Mouse (Mus musculus) liver, embryonic 15.5 days (tissue): ENCODE measurements around the gene Me1. TPM values are rescaled to one million over a fixed set of nuclear protein-coding genes. Genes with fewer than 3 reads are reported as not detected.

ENCODE experiments used
- ATAC-seq: fragments of 200-750 bp; cut with Nextera tagmentation; 2 replicates; pipeline ENCODE4 v1.8.0; 2017; ENCODE audit warnings: moderate number of reproducible peaks, mild to moderate bottlenecking, moderate library complexity; ENCODE audit not compliant: insufficient read depth
- H3K27ac ChIP-seq: fragments of 300-500 bp; sonication (generic); replicated peaks from 2 replicates; pipeline ENCODE4 v1.5.1; 2015; ENCODE audit warnings: mild to moderate bottlenecking, inconsistent platforms
- H3K27me3 ChIP-seq: fragments of 300-500 bp; sonication (generic); 2 replicates; pipeline ENCODE4 v1.6.1; 2015; ENCODE audit warnings: mild to moderate bottlenecking, inconsistent platforms
- H3K36me3 ChIP-seq: fragments of 300-500 bp; sonication (generic); replicated peaks from 2 replicates; pipeline ENCODE4 v1.6.1; 2015; ENCODE audit warnings: moderate library complexity, mild to moderate bottlenecking, inconsistent platforms
- H3K4me1 ChIP-seq: fragments of 300-500 bp; sonication (generic); replicated peaks from 2 replicates; pipeline ENCODE4 v1.6.1; 2015; ENCODE audit warnings: inconsistent platforms
- H3K4me2 ChIP-seq: fragments of 300-500 bp; sonication (generic); 2 replicates; pipeline ENCODE4 v1.6.1; 2015; ENCODE audit warnings: moderate library complexity, mild to moderate bottlenecking, inconsistent platforms
- H3K4me3 ChIP-seq: fragments of 300-500 bp; sonication (generic); replicated peaks from 2 replicates; pipeline ENCODE4 v1.5.1; 2015; ENCODE audit warnings: mild to moderate bottlenecking, inconsistent platforms
- H3K9ac ChIP-seq: fragments of 300-500 bp; sonication (generic); 2 replicates; pipeline ENCODE4 v1.6.1; 2015; ENCODE audit warnings: moderate library complexity, mild to moderate bottlenecking, inconsistent platforms
- H3K9me3 ChIP-seq: fragments of 300-500 bp; sonication (generic); replicated peaks from 2 replicates; pipeline ENCODE4 v1.6.1; 2016; ENCODE audit warnings: inconsistent platforms
- WGBS: fragments of 180-500 bp; shearing (Covaris S2); methylation state at CpG from one replicate; pipeline ENCODE4 v1.1.7; 2015; ENCODE audit warnings: mixed read lengths; ENCODE audit not compliant: insufficient replicate concordance; 5-methylcytosine and 5-hydroxymethylcytosine counted together
- polyA plus RNA-seq: library from polyadenylated mRNA; unstranded; fragments of >200 nt; fragmentation: Nextera tagmentation; extraction: Ambion mirVana; gene quantifications from 2 replicates; pipeline ENCODE4 v1.2.1, GENCODE M21; 2015

Gene Me1
- polyA plus RNA-seq, 1 experiment from 2014 or later = 4.7 TPM

- Histone ChIP-seq H3K9ac (no peak overlapping the region), H3K36me3 (no peaks in the 10 kb centered on the region), H3K27ac (no peak overlapping the region), H3K27me3 (no peaks in the 10 kb centered on the region), H3K4me2 (no peak overlapping the region), H3K4me3 (no peak overlapping the region), H3K9me3 (no peaks in the 10 kb centered on the region), H3K4me1 (no peaks in the 10 kb centered on the region)
- no peak for ATAC-seq
- 75% methylated on average over 4 of the region's 4 CpGs for WGBS
Measured at GRCm38 (mm10) chr9:86658347-86658746, 37.4 kb downstream of the Me1 start.

GRCm38 (mm10) chr9:86652194-86652593, 43.6 kb downstream of the Me1 start:
- H3K9me3 ChIP-seq = no peaks in the 10 kb centered on the region
- H3K4me2 ChIP-seq = no peak overlapping the region
- WGBS = 50% methylated on average over 1 of the region's 1 CpGs
- H3K9ac ChIP-seq = no peak overlapping the region
- no peak overlapping the region for H3K4me3 ChIP-seq
- no peaks in the 10 kb centered on the region for H3K4me1 ChIP-seq
- no peaks in the 10 kb centered on the region for H3K27me3 ChIP-seq
- ATAC-seq = no peak
- H3K27ac ChIP-seq = no peak overlapping the region
- no peaks in the 10 kb centered on the region for H3K36me3 ChIP-seq

GRCm38 (mm10) chr9:86651254-86651653, 44.5 kb downstream of the Me1 start:
- Histone ChIP-seq H3K4me2 (no peak overlapping the region), H3K4me1 (no peaks in the 10 kb centered on the region), H3K27ac (no peak overlapping the region), H3K27me3 (no peaks in the 10 kb centered on the region), H3K9me3 (no peaks in the 10 kb centered on the region), H3K4me3 (no peak overlapping the region), H3K36me3 (no peaks in the 10 kb centered on the region), H3K9ac (no peak overlapping the region)
- WGBS = 68% methylated on average over 3 of the region's 3 CpGs
- no peak for ATAC-seq

GRCm38 (mm10) chr9:86650822-86651221, 44.9 kb downstream of the Me1 start:
- no peaks in the 10 kb centered on the region for H3K27me3 ChIP-seq
- no peaks in the 10 kb centered on the region for H3K4me1 ChIP-seq
- H3K4me2 ChIP-seq = no peak overlapping the region
- H3K27ac ChIP-seq = no peak overlapping the region
- H3K9me3 ChIP-seq = no peaks in the 10 kb centered on the region
- H3K4me3 ChIP-seq = no peak overlapping the region
- 73% methylated on average over 5 of the region's 5 CpGs for WGBS
- no peaks in the 10 kb centered on the region for H3K36me3 ChIP-seq
- no peak for ATAC-seq
- no peak overlapping the region for H3K9ac ChIP-seq

GRCm38 (mm10) chr9:86647931-86648550, 47.7 kb downstream of the Me1 start:
- Histone ChIP-seq H3K27ac (no peak overlapping the region), H3K4me1 (no peaks in the 10 kb centered on the region), H3K27me3 (no peaks in the 10 kb centered on the region), H3K4me3 (no peak overlapping the region), H3K9me3 (no peaks in the 10 kb centered on the region), H3K4me2 (no peak overlapping the region), H3K36me3 (no peaks in the 10 kb centered on the region), H3K9ac (no peak overlapping the region)
- 44% methylated on average over 7 of the region's 7 CpGs for WGBS
- ATAC-seq = peak; percentile 34

- 2% methylated on average over 1 of the region's 1 CpGs for WGBS
- no peak overlapping the region for H3K9ac ChIP-seq
- no peaks in the 10 kb centered on the region for H3K36me3 ChIP-seq
Measured at GRCm38 (mm10) chr9:86646807-86647206, 48.9 kb downstream of the Me1 start.

GRCm38 (mm10) chr9:86643497-86643896, 52.3 kb downstream of the Me1 start:
- ATAC-seq = no peak
- Histone ChIP-seq H3K4me1 (no peaks in the 10 kb centered on the region), H3K27me3 (no peaks in the 10 kb centered on the region), H3K4me2 (no peak overlapping the region), H3K36me3 (no peaks in the 10 kb centered on the region), H3K27ac (no peak overlapping the region), H3K4me3 (no peak overlapping the region), H3K9me3 (no peaks in the 10 kb centered on the region), H3K9ac (no peak overlapping the region)
- 82% methylated on average over 4 of the region's 4 CpGs for WGBS

More at GRCm38 (mm10) chr9:86646807-86647206, 48.9 kb downstream of the Me1 start:
- Histone ChIP-seq H3K4me2 (no peak overlapping the region), H3K4me3 (no peak overlapping the region), H3K9me3 (no peaks in the 10 kb centered on the region), H3K27ac (no peak overlapping the region), H3K27me3 (no peaks in the 10 kb centered on the region), H3K4me1 (no peaks in the 10 kb centered on the region)
- no peak for ATAC-seq

- H3K27me3 ChIP-seq = no peaks in the 10 kb centered on the region
- H3K4me2 ChIP-seq = no peak overlapping the region
- no peaks in the 10 kb centered on the region for H3K9me3 ChIP-seq
- no peaks in the 10 kb centered on the region for H3K36me3 ChIP-seq
- H3K4me3 ChIP-seq = no peak overlapping the region
- H3K4me1 ChIP-seq = no peaks in the 10 kb centered on the region
- ATAC-seq = no peak
- no peak overlapping the region for H3K9ac ChIP-seq
- no peak overlapping the region for H3K27ac ChIP-seq
- WGBS = 51% methylated on average over 6 of the region's 6 CpGs
Measured at GRCm38 (mm10) chr9:86638771-86639170, 57.0 kb downstream of the Me1 start.

- no peak for ATAC-seq
- WGBS = 56% methylated on average over 7 of the region's 7 CpGs
- H3K4me1 ChIP-seq = no peaks in the 10 kb centered on the region
- H3K36me3 ChIP-seq = no peaks in the 10 kb centered on the region
- no peak overlapping the region for H3K4me3 ChIP-seq
- H3K9ac ChIP-seq = no peak overlapping the region
- H3K9me3 ChIP-seq = no peaks in the 10 kb centered on the region
- H3K4me2 ChIP-seq = no peak overlapping the region
- H3K27ac ChIP-seq = no peak overlapping the region
- H3K27me3 ChIP-seq = no peaks in the 10 kb centered on the region
Measured at GRCm38 (mm10) chr9:86631153-86631552, 64.6 kb downstream of the Me1 start.

GRCm38 (mm10) chr9:86630352-86630931, 65.3 kb downstream of the Me1 start:
- H3K27ac ChIP-seq = no peak overlapping the region
- no peak for ATAC-seq
- H3K27me3 ChIP-seq = no peaks in the 10 kb centered on the region
- 56% methylated on average over 5 of the region's 5 CpGs for WGBS
- H3K4me1 ChIP-seq = no peaks in the 10 kb centered on the region
- no peak overlapping the region for H3K4me3 ChIP-seq
- no peaks in the 10 kb centered on the region for H3K36me3 ChIP-seq
- H3K9ac ChIP-seq = no peak overlapping the region
- no peak overlapping the region for H3K4me2 ChIP-seq
- no peaks in the 10 kb centered on the region for H3K9me3 ChIP-seq

GRCm38 (mm10) chr9:86629379-86629778, 66.4 kb downstream of the Me1 start:
- Histone ChIP-seq H3K36me3 (no peaks in the 10 kb centered on the region), H3K4me2 (no peak overlapping the region), H3K9ac (no peak overlapping the region), H3K4me1 (no peaks in the 10 kb centered on the region), H3K4me3 (no peak overlapping the region), H3K9me3 (no peaks in the 10 kb centered on the region), H3K27me3 (no peaks in the 10 kb centered on the region), H3K27ac (no peak overlapping the region)
- ATAC-seq = no peak
- WGBS = 66% methylated on average over 6 of the region's 6 CpGs
